Mouse (Mus musculus) megakaryocyte-erythroid progenitor cell, adult 5-6 weeks (primary cell): Measurements from ENCODE around the gene Cipc. TPM values are rescaled to one million over a fixed set of nuclear protein-coding genes. Genes with fewer than 3 reads are reported as not detected.

Experiments used
- ATAC-seq: replicated peaks from 2 replicates; pipeline ENCODE4 v1.8.0; 2016; ENCODE audit warnings: mild to moderate bottlenecking, inconsistent platforms; ENCODE audit not compliant: severe bottlenecking, poor library complexity, low FRiP score, low TSS enrichment
- total RNA-seq, 2 experiments: library from RNA; stranded (forward) in 1 of 2; stranded (reverse) in 1 of 2; fragments of 200-1000, 215-1000 nt in 1 of 2; fragments of >200 nt in 1 of 2; fragmentation: Nextera tagmentation in 1 of 2; gene quantifications; 2 replicates each; pipeline ENCODE4 v1.2.3; 2014 to 2017

Cipc gene
- total RNA-seq (2014; fragmentation: Nextera tagmentation) (29.2 and 35.6 TPM in 2 replicates), total RNA-seq (2017) (22.0 and 23.0 TPM in 2 replicates)

GRCm38 (mm10) chr12:86946862-86947574, at the start of gene Cipc:
Gene Cipc, plus strand, starts transcription at chr12:86947043.
- ATAC-seq = peak; percentile 89

GRCm38 (mm10) chr12:86897769-86898273, 49.0 kb upstream of the Cipc start:
- no peak for ATAC-seq

GRCm38 (mm10) chr12:86898448-86898847, 48.4 kb upstream of the Cipc start:
- ATAC-seq = no peak

- ATAC-seq = no peak
Measured at GRCm38 (mm10) chr12:86899461-86900179, 47.2 kb upstream of the Cipc start.

- ATAC-seq = no peak
Measured at GRCm38 (mm10) chr12:86903828-86904806, 42.7 kb upstream of the Cipc start.

GRCm38 (mm10) chr12:86905203-86905602, 41.6 kb upstream of the Cipc start:
- peak; percentile 60; the same call in 1 of the 2 replicates for ATAC-seq

- ATAC-seq = 0 out of 2 replicates have a peak, but pooled peaks have one; percentile 7
Measured at GRCm38 (mm10) chr12:86905876-86906275, 41.0 kb upstream of the Cipc start.

- ATAC-seq = peak; percentile 93
Measured at GRCm38 (mm10) chr12:86906395-86906794, 40.4 kb upstream of the Cipc start.

- no peak for ATAC-seq
Measured at GRCm38 (mm10) chr12:86911482-86911931, 35.3 kb upstream of the Cipc start.

- ATAC-seq = no peak
Measured at GRCm38 (mm10) chr12:86912335-86913093, 34.3 kb upstream of the Cipc start.

GRCm38 (mm10) chr12:86914351-86914750, 32.5 kb upstream of the Cipc start:
- ATAC-seq = no peak

- ATAC-seq = peak; percentile 67; the same call in 1 of the 2 replicates
Measured at GRCm38 (mm10) chr12:86914756-86915155, 32.1 kb upstream of the Cipc start.

GRCm38 (mm10) chr12:86915617-86916016, 31.2 kb upstream of the Cipc start:
- no peak for ATAC-seq

GRCm38 (mm10) chr12:86916796-86917573, 29.9 kb upstream of the Cipc start:
- ATAC-seq = no peak

- no peak for ATAC-seq
Measured at GRCm38 (mm10) chr12:86918361-86918967, 28.4 kb upstream of the Cipc start.

GRCm38 (mm10) chr12:86918983-86919722, 27.7 kb upstream of the Cipc start:
- no peak for ATAC-seq

GRCm38 (mm10) chr12:86923837-86924236, 23.0 kb upstream of the Cipc start:
- peak; percentile 93 for ATAC-seq
